Mouse (Mus musculus): ENCODE measurements at regions not wholly inside any gene's neighbourhood (a gene's known extent, or its start where the extent isn't known, plus 50 kb on each side); places are given as distances from the start of the nearest gene placed in this dataset.

DNA sequence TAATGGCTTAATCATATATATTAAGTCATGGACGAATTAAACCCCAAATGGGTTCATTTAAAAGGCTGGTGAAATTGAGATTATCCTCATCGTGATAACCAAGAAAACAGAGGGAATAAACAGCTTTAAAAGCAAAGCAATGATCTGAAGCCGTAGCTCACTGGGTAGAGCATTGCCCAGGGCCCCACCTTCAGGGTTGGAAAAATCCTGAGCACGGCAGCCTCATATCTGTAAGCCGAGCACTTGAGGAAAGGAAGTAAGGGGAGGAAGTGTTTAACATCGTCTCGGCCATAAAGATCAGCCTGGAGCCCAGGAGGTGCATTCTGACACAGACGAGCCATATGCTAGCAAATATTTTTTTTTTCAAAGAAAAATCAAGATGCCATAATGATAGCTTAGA lies 394.6 kb upstream of the Atp11b start:
- no peak for TF ChIP-seq CTCF (IDR thresholded peaks at IDR 0.05; ENCODE audit: borderline replicate concordance, insufficient read depth, low read depth, low read length)
- no peak for TF ChIP-seq POLR2A (IDR thresholded peaks at IDR 0.05; ENCODE audit: borderline replicate concordance, insufficient read depth, low read length)
